Mouse (Mus musculus) CH12.LX (cell line): Measurements from ENCODE around the gene S100a7a.

ENCODE experiments used
- CTCF ChIP-seq, 2 experiments: IDR thresholded peaks in 1 of 2; conservative IDR thresholded peaks in 1 of 2; 2 replicates each; pipeline ENCODE4 v1.5.1; 2011 to 2012; ENCODE audit warnings: low read depth in 2 of 2, low read length in 2 of 2, improper control_type of control experiment in 1 of 2, inconsistent platforms in 1 of 2, mild to moderate bottlenecking in 1 of 2, moderate library complexity in 1 of 2
- EP300 ChIP-seq: IDR thresholded peaks from 2 replicates; pipeline ENCODE4 v1.6.1; 2011; ENCODE audit warnings: low read length, improper control_type of control experiment
- POLR2A ChIP-seq: IDR thresholded peaks from 2 replicates; pipeline ENCODE4 v1.6.1; 2011; ENCODE audit warnings: low read depth, mild to moderate bottlenecking, improper control_type of control experiment, low read length
- ZC3H11A ChIP-seq: IDR thresholded peaks from 2 replicates; pipeline ENCODE4 v1.6.1; 2012; ENCODE audit warnings: low read depth, mild to moderate bottlenecking, inconsistent platforms, low read length, improper control_type of control experiment

GRCm38 (mm10) chr3:90652878-90653508 lies 824 bp upstream of the S100a7a start:
- TF ChIP-seq CTCF (conservative IDR thresholded peaks at IDR 0.05 in 1 of 2, IDR thresholded peaks at IDR 0.05 in 1 of 2; ENCODE audit: low read depth in 2 of 2, low read length in 2 of 2), result peak; percentile 47 to 91; a peak in 3 of 4 replicates
- TF ChIP-seq EP300, result no peak
- no peak for TF ChIP-seq POLR2A
- no peak for TF ChIP-seq ZC3H11A
